Mouse (Mus musculus) lung, adult 2 months (tissue): Measurements from ENCODE around the gene Cyp4f16.

ENCODE experiments used
- CTCF ChIP-seq: fragments of 200-500 bp; IDR thresholded peaks from 2 replicates; pipeline ENCODE4 v1.5.1; 2011; ENCODE audit warnings: mild to moderate bottlenecking, low read length, control low read depth; ENCODE audit not compliant: insufficient read depth
- POLR2A ChIP-seq: fragments of 200-500 bp; IDR thresholded peaks from 2 replicates; pipeline ENCODE4 v1.6.1; 2011; ENCODE audit warnings: low read depth, mild to moderate bottlenecking, control low read depth, low read length, borderline replicate concordance; ENCODE audit errors: extremely low read depth

DNA sequence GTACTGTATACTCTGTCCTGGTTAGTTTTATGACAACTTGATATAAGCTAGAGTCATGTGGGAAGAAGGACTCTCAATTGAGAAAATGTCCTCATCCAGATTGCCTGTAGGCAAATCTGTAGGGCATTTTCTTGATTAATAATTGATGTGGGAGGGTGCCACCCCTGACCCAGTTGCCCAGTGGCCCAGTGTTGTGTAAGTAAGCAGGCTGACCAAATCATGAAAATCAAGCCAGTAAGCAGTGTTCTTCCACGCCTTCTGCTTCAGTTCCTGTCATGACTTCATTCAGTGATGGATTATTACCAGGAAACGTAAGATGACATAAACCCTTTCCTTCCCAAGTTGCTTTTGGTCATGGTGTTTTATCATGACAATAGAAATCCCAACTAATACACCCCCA is 33.2 kb upstream of the Cyp4f16 start:
- TF ChIP-seq CTCF (no peak), POLR2A (no peak)
